Mouse (Mus musculus) lung, adult 2 months (tissue): ENCODE results near the gene Snapc5.

Source experiments
- CTCF ChIP-seq: fragments of 200-500 bp; IDR thresholded peaks from 2 replicates; pipeline ENCODE4 v1.5.1; 2011; ENCODE audit warnings: mild to moderate bottlenecking, low read length, control low read depth; ENCODE audit not compliant: insufficient read depth
- POLR2A ChIP-seq: fragments of 200-500 bp; IDR thresholded peaks from 2 replicates; pipeline ENCODE4 v1.6.1; 2011; ENCODE audit warnings: low read depth, mild to moderate bottlenecking, control low read depth, low read length, borderline replicate concordance; ENCODE audit errors: extremely low read depth

GRCm38 (mm10) chr9:64214452-64214851 lies 35.4 kb downstream of the Snapc5 start:
- TF ChIP-seq POLR2A (no peak), CTCF (no peak)
